Mouse (Mus musculus): ENCODE results near the gene Cep63. TPM values are rescaled to one million over a fixed set of nuclear protein-coding genes. Genes with fewer than 3 reads are reported as not detected.

Cep63 gene
- polyA plus RNA-seq, 1 experiment, result 8.8 TPM

DNA sequence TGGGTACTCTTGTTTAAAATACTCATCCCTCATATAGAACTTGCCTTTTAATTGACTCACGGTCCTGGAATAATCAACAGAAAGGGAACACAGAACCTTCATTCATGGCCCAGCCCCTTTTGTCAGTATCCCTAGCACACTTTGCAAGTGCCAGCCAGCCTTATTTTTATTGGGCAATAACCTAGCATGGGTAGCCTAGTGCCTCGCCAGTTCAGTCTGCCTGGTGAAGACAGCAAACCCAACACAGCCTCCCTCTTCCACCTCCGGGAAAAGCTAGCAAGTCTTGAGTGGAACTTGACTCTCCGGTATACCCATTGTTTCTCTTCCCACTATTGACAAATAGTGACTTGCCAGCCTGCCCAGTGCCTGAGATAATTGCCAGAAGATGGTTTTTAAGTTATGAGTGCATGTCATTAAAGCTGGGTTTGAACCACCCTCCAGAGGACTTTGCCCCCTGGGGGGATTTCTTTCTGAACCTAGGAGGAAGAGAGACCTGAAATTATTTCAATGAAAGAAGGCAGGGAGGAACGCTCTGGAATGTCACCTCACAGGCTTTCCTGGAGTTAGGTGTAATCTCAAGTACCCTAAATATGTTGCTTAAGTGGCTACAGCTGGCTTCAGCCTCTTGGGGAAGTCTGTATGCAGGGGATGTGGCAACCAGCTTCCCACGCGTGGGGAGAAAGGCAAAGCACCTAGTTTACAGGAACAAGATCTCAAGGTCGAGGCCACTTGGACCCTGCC lies 30.2 kb upstream of the Cep63 start:
- Histone ChIP-seq H3K4me3 (no peak overlapping the region), H3K4me2 (ENCODE audit: low read depth) (no peak overlapping the region), H3K36me3 (ENCODE audit: control insufficient read depth, insufficient read depth) (no peaks in the 10 kb centered on the region), H3K27me3 (ENCODE audit: control insufficient read depth, insufficient read depth, insufficient read length) (no peaks in the 10 kb centered on the region), H3ac (ENCODE audit: control insufficient read depth, insufficient read length) (no peak overlapping the region), H3K79me2 (ENCODE audit: control insufficient read depth, insufficient read depth) (no peaks in the 10 kb centered on the region)
- TF ChIP-seq CEBPB (IDR thresholded peaks at IDR 0.05; ENCODE audit: insufficient read depth, poor library complexity, severe bottlenecking), result no peak
- TF ChIP-seq TCF3 (IDR thresholded peaks at IDR 0.05; ENCODE audit: insufficient read length, low read depth), result no peak
- no peak for TF ChIP-seq SRF (IDR thresholded peaks at IDR 0.05; ENCODE audit: control insufficient read depth, insufficient read length, low read depth)
- TF ChIP-seq TCF12 (IDR thresholded peaks at IDR 0.05; ENCODE audit: insufficient read depth, poor library complexity, severe bottlenecking), result no peak
- TF ChIP-seq POLR2AphosphoS2 (IDR thresholded peaks at IDR 0.05; ENCODE audit: insufficient read length, low read depth), result no peak
- no peak for TF ChIP-seq POLR2A (IDR thresholded peaks at IDR 0.05; ENCODE audit: insufficient read length, low read depth)

DNA sequence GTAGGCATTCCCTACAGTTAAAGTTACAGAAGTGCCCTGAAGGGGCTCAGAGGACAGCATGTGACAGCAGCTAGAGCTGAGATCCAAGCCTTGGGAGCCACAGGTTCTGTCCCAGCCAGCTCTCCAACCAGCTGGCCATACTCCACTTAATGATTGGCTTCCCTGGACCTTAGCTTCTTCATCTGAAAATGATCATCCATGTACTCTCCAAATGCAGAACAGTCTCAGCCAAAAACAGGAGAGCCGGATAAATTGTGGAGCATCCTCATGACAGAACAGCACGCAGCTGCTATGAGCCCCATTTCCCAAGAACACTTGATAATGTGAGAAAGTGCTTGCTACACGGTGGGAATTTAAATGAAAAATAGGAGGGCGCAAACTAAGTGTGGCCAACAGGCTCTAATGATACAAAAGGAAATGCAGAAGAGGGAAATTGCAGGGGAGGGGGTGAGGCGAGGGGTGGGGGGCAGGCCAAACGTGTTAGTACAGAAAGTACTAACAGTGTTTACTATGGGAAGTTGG lies 24.9 kb upstream of the Cep63 start:
- Histone ChIP-seq H3K4me2 (ENCODE audit: low read depth) (peak overlapping the region; percentile 81), H3ac (ENCODE audit: control insufficient read depth, insufficient read length) (no peak overlapping the region), H3K79me2 (ENCODE audit: control insufficient read depth, insufficient read depth) (no peaks in the 10 kb centered on the region), H3K36me3 (ENCODE audit: control insufficient read depth, insufficient read depth) (no peaks in the 10 kb centered on the region), H3K27me3 (ENCODE audit: control insufficient read depth, insufficient read depth, insufficient read length) (no peaks in the 10 kb centered on the region), H3K4me3 (no peak overlapping the region)
- TF ChIP-seq CEBPB (IDR thresholded peaks at IDR 0.05; ENCODE audit: insufficient read depth, poor library complexity, severe bottlenecking), result no peak
- no peak for TF ChIP-seq E2F4 (IDR thresholded peaks at IDR 0.05; ENCODE audit: insufficient read depth)
- TF ChIP-seq POLR2AphosphoS2 (IDR thresholded peaks at IDR 0.05; ENCODE audit: insufficient read length, low read depth), result no peak
- no peak for TF ChIP-seq SRF (IDR thresholded peaks at IDR 0.05; ENCODE audit: control insufficient read depth, insufficient read length, low read depth)
- no peak for TF ChIP-seq MYOD1 (IDR thresholded peaks at IDR 0.05; ENCODE audit: control insufficient read depth in 1 of 3, insufficient read length in 2 of 3, low read depth in 2 of 3)
- no peak for TF ChIP-seq MAX (IDR thresholded peaks at IDR 0.05; ENCODE audit: low read depth)
- TF ChIP-seq TCF12 (IDR thresholded peaks at IDR 0.05; ENCODE audit: insufficient read depth, poor library complexity, severe bottlenecking), result no peak
- TF ChIP-seq MYOG (IDR thresholded peaks at IDR 0.05; ENCODE audit: control insufficient read depth in 1 of 3, insufficient read depth in 1 of 3, insufficient read length in 2 of 3, low read depth in 2 of 3), result no peak
- TF ChIP-seq USF1 (IDR thresholded peaks at IDR 0.05; ENCODE audit: low read depth), result no peak
- no peak for TF ChIP-seq REST (IDR thresholded peaks at IDR 0.05; ENCODE audit: insufficient read depth, insufficient read length)
- TF ChIP-seq TCF3 (IDR thresholded peaks at IDR 0.05; ENCODE audit: insufficient read length, low read depth), result no peak
- no peak for TF ChIP-seq POLR2A (IDR thresholded peaks at IDR 0.05; ENCODE audit: insufficient read length, low read depth)

DNA sequence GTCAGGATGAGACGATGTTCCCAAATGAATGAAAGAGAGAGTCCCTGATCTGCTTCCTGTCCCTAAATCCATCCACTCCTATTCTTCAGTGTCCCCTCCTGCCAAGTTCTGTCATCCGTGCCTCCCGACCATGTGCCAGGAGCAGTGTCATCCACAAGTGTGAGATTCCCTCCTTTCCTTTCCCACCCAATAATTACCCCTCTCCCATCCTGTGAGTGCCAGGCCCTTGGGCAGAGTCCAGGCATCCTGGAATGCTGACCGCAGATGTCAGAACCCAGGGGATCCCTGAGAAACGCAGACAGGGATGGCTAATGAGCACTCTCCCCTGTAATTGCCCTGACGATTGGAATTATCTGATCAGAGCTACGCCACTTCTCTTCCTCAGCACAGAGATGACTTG lies 24.3 kb upstream of the Cep63 start:
- no peaks in the 10 kb centered on the region for H3K79me2 ChIP-seq (ENCODE audit: control insufficient read depth, insufficient read depth)
- TF ChIP-seq CEBPB (IDR thresholded peaks at IDR 0.05; ENCODE audit: insufficient read depth, poor library complexity, severe bottlenecking) (no peak), TCF12 (IDR thresholded peaks at IDR 0.05; ENCODE audit: insufficient read depth, poor library complexity, severe bottlenecking) (no peak), TCF3 (IDR thresholded peaks at IDR 0.05; ENCODE audit: insufficient read length, low read depth) (no peak), E2F4 (IDR thresholded peaks at IDR 0.05; ENCODE audit: insufficient read depth) (no peak), MAX (IDR thresholded peaks at IDR 0.05; ENCODE audit: low read depth) (no peak), REST (IDR thresholded peaks at IDR 0.05; ENCODE audit: insufficient read depth, insufficient read length) (no peak), MYOG (IDR thresholded peaks at IDR 0.05; ENCODE audit: control insufficient read depth in 1 of 3, insufficient read depth in 1 of 3, insufficient read length in 2 of 3, low read depth in 2 of 3) (no peak), POLR2AphosphoS2 (IDR thresholded peaks at IDR 0.05; ENCODE audit: insufficient read length, low read depth) (no peak), SRF (IDR thresholded peaks at IDR 0.05; ENCODE audit: control insufficient read depth, insufficient read length, low read depth) (no peak), MYOD1 (IDR thresholded peaks at IDR 0.05; ENCODE audit: control insufficient read depth in 1 of 3, insufficient read length in 2 of 3, low read depth in 2 of 3) (no peak), USF1 (IDR thresholded peaks at IDR 0.05; ENCODE audit: low read depth) (no peak), POLR2A (IDR thresholded peaks at IDR 0.05; ENCODE audit: insufficient read length, low read depth) (no peak)
- no peak overlapping the region for H3ac ChIP-seq (ENCODE audit: control insufficient read depth, insufficient read length)
- no peak overlapping the region for H3K4me3 ChIP-seq
- peak overlapping the region; percentile 81 for H3K4me2 ChIP-seq (ENCODE audit: low read depth)
- H3K27me3 ChIP-seq (ENCODE audit: control insufficient read depth, insufficient read depth, insufficient read length), result no peaks in the 10 kb centered on the region
- no peaks in the 10 kb centered on the region for H3K36me3 ChIP-seq (ENCODE audit: control insufficient read depth, insufficient read depth)

DNA sequence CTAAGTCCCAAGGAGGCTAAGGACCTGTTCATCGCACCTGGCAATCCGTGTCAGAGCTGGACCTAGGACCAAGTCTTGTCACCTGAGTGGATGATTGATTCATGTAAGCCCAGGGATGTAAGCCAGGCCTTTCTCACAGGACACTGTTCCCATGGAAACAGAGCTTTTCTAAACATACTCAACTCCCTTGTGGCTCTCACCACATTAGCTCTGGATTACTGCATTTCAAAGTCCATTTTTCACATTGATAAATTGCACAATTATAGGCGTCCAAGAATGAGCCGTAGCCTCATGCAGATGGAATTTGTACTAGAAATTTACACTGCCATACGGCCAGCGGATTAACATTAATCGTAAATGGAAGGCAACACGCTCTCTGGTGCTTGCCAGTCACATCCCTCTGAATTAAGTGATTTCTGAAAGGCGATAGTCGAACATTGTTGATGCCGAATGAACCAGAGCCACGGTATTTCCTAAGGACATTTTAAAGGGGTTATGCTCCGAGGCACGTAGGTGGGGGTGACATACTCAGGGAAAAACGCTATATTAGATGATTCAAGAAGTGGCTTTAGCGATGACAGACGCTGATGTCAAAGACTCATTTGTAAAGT lies 23.7 kb upstream of the Cep63 start:
- Histone ChIP-seq H3ac (ENCODE audit: control insufficient read depth, insufficient read length) (no peak overlapping the region), H3K4me3 (no peak overlapping the region), H3K27me3 (ENCODE audit: control insufficient read depth, insufficient read depth, insufficient read length) (no peaks in the 10 kb centered on the region), H3K4me2 (ENCODE audit: low read depth) (peak overlapping the region; percentile 81), H3K79me2 (ENCODE audit: control insufficient read depth, insufficient read depth) (no peaks in the 10 kb centered on the region), H3K36me3 (ENCODE audit: control insufficient read depth, insufficient read depth) (no peaks in the 10 kb centered on the region)
- TF ChIP-seq E2F4 (IDR thresholded peaks at IDR 0.05; ENCODE audit: insufficient read depth), result no peak
- TF ChIP-seq MYOG (IDR thresholded peaks at IDR 0.05; ENCODE audit: control insufficient read depth in 1 of 3, insufficient read depth in 1 of 3, insufficient read length in 2 of 3, low read depth in 2 of 3), result no peak
- TF ChIP-seq MYOD1 (IDR thresholded peaks at IDR 0.05; ENCODE audit: control insufficient read depth in 1 of 3, insufficient read length in 2 of 3, low read depth in 2 of 3), result peak in 2 of 3 experiments; percentile 13 to 27
- TF ChIP-seq CEBPB (IDR thresholded peaks at IDR 0.05; ENCODE audit: insufficient read depth, poor library complexity, severe bottlenecking), result peak; percentile 81

All from myocyte (in vitro differentiated cells).